Mouse (Mus musculus) midbrain, embryonic 12.5 days (tissue): ENCODE measurements around the gene Aacs. TPM values are rescaled to one million over a fixed set of nuclear protein-coding genes. Genes with fewer than 3 reads are reported as not detected.
"Not testable (repeated sequence)": the region's sequence is repeated elsewhere in the genome, so short reads cannot be mapped to it uniquely, and the experiment has no call there.

Source experiments
- ATAC-seq: fragments of 200-750 bp; cut with Nextera tagmentation; 2 replicates; pipeline ENCODE4 v1.8.0; 2017; ENCODE audit warnings: low read depth, moderate TSS enrichment, moderate library complexity; ENCODE audit not compliant: low FRiP score
- H3K27ac ChIP-seq: fragments of 300-500 bp; sonication (generic); replicated peaks from 2 replicates; pipeline ENCODE4 v1.5.1; 2016; ENCODE audit warnings: mild to moderate bottlenecking
- H3K27me3 ChIP-seq: fragments of 300-500 bp; sonication (generic); 2 replicates; pipeline ENCODE4 v1.6.1; 2016; ENCODE audit warnings: mild to moderate bottlenecking
- H3K36me3 ChIP-seq: fragments of 300-500 bp; sonication (generic); 2 replicates; pipeline ENCODE4 v1.6.1; 2016
- H3K4me1 ChIP-seq: fragments of 300-500 bp; sonication (generic); 2 replicates; pipeline ENCODE4 v1.6.1; 2016
- H3K4me2 ChIP-seq: fragments of 300-500 bp; sonication (generic); replicated peaks from 2 replicates; pipeline ENCODE4 v1.6.1; 2016; ENCODE audit warnings: mild to moderate bottlenecking, moderate library complexity
- H3K4me3 ChIP-seq: fragments of 300-500 bp; sonication (generic); 2 replicates; pipeline ENCODE4 v1.5.1; 2016; ENCODE audit warnings: mild to moderate bottlenecking
- H3K9ac ChIP-seq: fragments of 300-500 bp; sonication (generic); replicated peaks from 2 replicates; pipeline ENCODE4 v1.6.1; 2016; ENCODE audit warnings: mild to moderate bottlenecking, moderate library complexity
- H3K9me3 ChIP-seq: fragments of 300-500 bp; sonication (generic); 2 replicates; pipeline ENCODE4 v1.6.1; 2016; ENCODE audit warnings: mild to moderate bottlenecking
- WGBS: fragments of 180-500 bp; shearing (Covaris S2); methylation state at CpG from one replicate; pipeline ENCODE4 v1.1.7; 2016; 5-methylcytosine and 5-hydroxymethylcytosine counted together
- polyA plus RNA-seq: library from polyadenylated mRNA; unstranded; fragments of >200 nt; fragmentation: Nextera tagmentation; extraction: Ambion mirVana; gene quantifications from 2 replicates; pipeline ENCODE4 v1.2.1, GENCODE M21; 2016

The Aacs gene
- polyA plus RNA-seq, 1 experiment from 2014 or later: 62.7 TPM

DNA sequence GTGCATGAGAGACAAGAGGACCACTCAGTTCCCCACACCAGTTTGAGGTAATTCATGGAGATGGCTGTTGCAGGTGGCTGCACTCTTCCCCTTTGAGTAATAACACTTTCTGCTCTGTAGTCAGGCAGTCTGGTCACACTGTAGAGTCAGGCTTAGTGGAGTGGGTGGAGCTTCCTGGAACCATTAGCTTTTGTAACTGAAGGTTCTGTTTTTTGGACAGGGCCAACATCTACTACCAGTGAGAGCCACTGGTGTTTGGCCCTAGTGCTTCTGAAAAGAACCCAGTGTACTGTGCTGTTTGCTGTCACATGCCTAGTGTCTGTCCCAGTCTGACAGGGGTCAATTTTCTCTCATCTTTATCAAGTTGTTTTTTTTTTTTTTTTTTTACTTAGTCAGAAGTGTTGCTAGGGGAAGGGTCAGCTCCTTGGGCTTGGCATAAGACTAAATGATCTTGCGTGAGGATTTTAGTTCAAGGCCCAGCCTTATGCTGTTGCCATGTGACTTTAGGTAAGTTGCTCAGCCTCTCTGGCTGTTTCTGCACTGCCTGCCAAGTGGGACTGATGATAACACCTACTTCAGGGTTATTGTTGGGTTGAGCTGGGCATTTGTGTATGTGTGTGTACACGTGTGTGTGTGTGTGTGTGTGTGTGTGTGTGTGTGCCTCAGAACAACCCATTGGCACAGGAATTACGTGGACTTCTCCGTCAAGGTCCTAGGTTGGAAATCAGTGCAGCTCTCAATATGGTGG is 9.6 kb downstream of the Aacs start:
- peaks cover 43% of the 10 kb centered on the region for H3K36me3 ChIP-seq

DNA sequence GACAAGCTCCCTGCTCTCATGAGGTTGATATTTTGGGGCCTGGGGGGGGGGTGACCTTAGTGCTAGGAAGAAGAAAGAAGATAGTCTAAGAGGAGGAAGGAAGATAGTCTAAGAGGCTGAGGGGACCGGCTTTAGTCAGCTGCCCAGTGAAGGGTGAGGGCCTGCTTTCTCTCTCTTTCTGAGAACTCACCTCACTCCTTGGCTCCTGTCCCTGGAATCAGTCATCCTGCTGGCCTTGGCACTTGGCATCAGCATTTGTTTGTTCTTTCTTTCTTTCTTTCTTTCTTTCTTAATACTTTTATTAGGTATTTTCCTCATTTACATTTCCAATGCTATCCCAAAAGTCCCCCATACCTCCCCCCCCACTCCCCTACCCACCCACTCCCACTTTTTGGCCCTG is 10.5 kb downstream of the Aacs start:
- no peaks in the 10 kb centered on the region for H3K9me3 ChIP-seq
- no peak for ATAC-seq
- H3K27ac ChIP-seq: no peak overlapping the region
- WGBS: 100% methylated on average over 1 of the region's 1 CpGs
- H3K9ac ChIP-seq: no peak overlapping the region
- peaks cover 51% of the 10 kb centered on the region for H3K36me3 ChIP-seq
- H3K4me1 ChIP-seq: peaks cover 13% of the 10 kb centered on the region
- no peak overlapping the region for H3K4me3 ChIP-seq
- no peak overlapping the region for H3K4me2 ChIP-seq
- no peaks in the 10 kb centered on the region for H3K27me3 ChIP-seq

More for the DNA sequence above, 9.6 kb downstream of the Aacs start:
- no peaks in the 10 kb centered on the region for H3K9me3 ChIP-seq
- no peak overlapping the region for H3K4me3 ChIP-seq
- 90% methylated on average over 4 of the region's 4 CpGs for WGBS
- H3K4me2 ChIP-seq: no peak overlapping the region
- no peak overlapping the region for H3K27ac ChIP-seq
- peaks cover 19% of the 10 kb centered on the region for H3K4me1 ChIP-seq
- no peak for ATAC-seq
- H3K9ac ChIP-seq: no peak overlapping the region
- H3K27me3 ChIP-seq: no peaks in the 10 kb centered on the region

DNA sequence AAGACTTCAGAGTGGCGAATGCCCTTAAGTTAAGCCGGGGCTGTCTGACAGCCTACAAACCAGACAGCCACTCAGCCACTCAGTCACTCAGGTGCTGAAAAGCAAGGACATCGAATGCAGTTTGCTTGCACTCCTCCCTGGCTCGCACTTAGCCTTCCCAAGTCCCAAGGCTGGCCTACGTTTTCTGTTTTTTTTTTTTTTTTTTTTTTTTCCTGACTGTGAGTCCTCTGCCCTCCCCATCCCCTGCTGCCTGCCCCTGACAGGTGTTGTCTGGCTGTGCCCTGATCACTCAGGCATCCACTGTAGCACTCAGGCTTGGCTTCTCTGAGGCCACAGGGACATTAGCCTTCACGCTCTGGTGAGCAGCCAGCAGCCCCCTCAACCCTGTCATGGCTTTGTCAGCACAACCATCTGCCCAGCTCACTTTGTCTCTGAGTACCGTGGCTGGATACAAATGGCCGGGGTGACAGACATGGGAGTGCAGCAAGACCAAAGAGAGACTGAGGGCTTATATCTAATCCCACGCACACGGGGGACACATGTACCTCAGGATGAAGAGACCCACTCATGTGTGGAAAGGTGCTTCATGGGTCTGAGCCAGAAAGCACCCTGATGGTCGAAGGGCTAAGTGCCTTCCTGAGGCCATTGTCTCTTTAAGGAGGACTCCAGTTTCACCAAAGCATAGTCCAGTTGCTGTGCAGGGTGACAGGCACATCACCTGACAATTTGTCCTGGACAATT is 11.9 kb downstream of the Aacs start:
- H3K36me3 ChIP-seq: peaks cover 58% of the 10 kb centered on the region
- no peaks in the 10 kb centered on the region for H3K27me3 ChIP-seq
- H3K4me1 ChIP-seq: peaks cover 16% of the 10 kb centered on the region
- no peak overlapping the region for H3K4me2 ChIP-seq
- H3K9me3 ChIP-seq: no peaks in the 10 kb centered on the region
- peak; percentile 63; the same call in 1 of the 2 replicates for ATAC-seq
- no peak overlapping the region for H3K4me3 ChIP-seq
- WGBS: 46% methylated on average over 11 of the region's 11 CpGs
- peak overlapping the region; percentile 15; the same call in 1 of the 2 replicates for H3K9ac ChIP-seq
- peak overlapping the region; percentile 69 for H3K27ac ChIP-seq

DNA sequence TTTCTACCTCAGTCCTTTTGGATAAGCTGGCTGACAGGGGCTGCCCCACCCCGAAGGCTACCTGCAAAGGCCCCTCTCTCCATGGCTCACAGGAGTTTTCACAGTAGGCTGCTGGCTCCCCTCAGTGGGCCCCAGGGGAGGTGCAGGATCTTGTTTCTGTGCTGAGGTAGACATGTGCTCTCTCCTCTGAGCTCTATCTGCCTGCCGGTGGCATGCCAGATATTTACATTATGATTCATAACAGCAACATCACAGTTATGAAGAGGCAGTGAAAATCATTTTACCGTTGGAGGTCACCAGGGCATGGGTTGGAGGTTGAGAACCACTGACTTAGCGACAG is 12.5 kb downstream of the Aacs start:
- no peak for ATAC-seq
- peaks cover 58% of the 10 kb centered on the region for H3K36me3 ChIP-seq
- peak overlapping the region; percentile 69 for H3K27ac ChIP-seq
- peaks cover 16% of the 10 kb centered on the region for H3K4me1 ChIP-seq
- H3K9me3 ChIP-seq: no peaks in the 10 kb centered on the region
- WGBS: 75% methylated on average over 4 of the region's 4 CpGs
- no peak overlapping the region for H3K4me2 ChIP-seq
- no peak overlapping the region for H3K4me3 ChIP-seq
- no peaks in the 10 kb centered on the region for H3K27me3 ChIP-seq
- no peak overlapping the region; the same call in 1 of the 2 replicates for H3K9ac ChIP-seq

DNA sequence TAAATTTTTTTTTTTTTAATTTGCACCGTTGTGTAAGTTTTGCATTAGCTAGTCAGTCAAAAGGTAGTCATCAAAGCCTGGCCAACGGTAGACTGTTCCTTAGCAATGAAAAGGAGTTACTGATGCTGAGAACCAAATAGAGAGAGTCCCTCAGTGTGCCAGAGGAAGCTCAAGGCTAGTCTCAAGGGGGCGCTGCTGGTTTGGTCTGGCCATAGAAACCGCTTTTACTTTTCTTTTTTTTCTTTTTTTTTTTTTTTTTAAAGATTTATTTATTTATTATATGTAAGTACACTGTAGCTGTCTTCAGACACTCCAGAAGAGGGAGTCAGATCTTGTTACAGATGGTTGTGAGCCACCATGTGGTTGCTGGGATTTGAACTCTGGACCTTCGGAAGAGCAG is 13.3 kb downstream of the Aacs start:
- H3K4me2 ChIP-seq, ATAC-seq, H3K9me3 ChIP-seq, H3K9ac ChIP-seq, H3K27me3 ChIP-seq, H3K4me3 ChIP-seq, H3K27ac ChIP-seq: not testable (repeated sequence)
- peaks cover 16% of the 10 kb centered on the region for H3K4me1 ChIP-seq
- H3K36me3 ChIP-seq: peaks cover 54% of the 10 kb centered on the region
- WGBS: 90% methylated on average over 5 of the region's 5 CpGs

DNA sequence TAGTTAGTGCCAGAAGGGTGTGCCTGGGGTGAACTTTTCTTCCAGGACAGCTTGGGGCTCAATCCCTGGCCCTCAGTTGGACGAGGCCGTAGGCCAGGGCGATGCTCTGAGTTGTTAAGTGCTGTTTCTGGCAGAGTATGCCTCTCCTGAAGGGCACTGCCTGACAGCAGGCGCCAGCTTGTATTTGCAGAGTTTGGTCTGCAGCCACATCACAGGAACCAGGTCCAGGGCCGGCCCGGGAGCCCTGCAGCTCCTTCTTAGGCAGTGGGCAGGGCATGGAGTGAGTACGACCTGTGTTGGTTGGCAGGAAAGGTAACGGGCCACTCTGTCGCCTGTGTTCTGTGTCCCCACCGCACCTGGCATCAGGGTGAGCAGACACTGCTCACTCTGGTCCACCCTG is 15.5 kb downstream of the Aacs start:
- ATAC-seq: no peak
- no peak overlapping the region for H3K9ac ChIP-seq
- no peak overlapping the region; the same call in 1 of the 2 replicates for H3K27ac ChIP-seq
- H3K4me3 ChIP-seq: no peak overlapping the region
- H3K4me2 ChIP-seq: no peak overlapping the region
- H3K36me3 ChIP-seq: peaks cover 60% of the 10 kb centered on the region
- no peaks in the 10 kb centered on the region for H3K27me3 ChIP-seq
- 91% methylated on average over 10 of the region's 10 CpGs for WGBS
- no peaks in the 10 kb centered on the region for H3K9me3 ChIP-seq
- H3K4me1 ChIP-seq: peaks cover 16% of the 10 kb centered on the region

DNA sequence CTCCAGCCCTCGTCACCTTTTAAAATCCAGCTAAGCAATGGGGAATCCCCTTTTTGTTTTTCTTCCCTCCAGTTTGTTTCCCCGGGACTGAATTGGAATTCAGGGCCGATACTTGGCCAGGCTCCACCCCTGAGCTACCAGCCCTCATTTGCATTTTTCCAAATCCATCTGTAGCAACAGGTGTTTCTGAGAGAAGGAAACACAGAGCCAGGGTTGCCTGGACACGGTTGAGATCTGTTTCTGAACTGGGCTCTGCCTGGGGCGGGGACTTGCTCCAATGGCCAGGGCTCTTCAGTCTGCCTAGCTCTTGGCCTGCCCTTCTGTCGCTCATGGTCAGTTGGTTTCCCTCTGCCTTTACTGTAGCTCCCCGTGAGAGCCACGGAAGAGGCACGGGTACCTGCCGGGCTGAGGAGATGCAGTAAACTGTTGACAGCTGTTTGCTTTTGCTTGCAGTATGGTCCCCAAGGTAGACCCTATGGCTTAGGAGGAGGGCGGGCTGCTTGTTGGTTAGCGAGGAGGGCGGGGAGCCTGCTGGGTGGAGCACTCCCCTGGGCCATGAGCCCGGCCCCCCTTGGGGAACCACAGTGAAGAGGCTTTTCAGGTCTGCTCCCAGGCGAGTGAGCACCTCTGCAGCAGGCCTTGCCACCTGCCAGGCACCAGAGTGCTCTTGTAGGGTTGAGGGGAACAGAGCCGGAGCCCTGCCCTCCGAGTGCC is 16.9 kb downstream of the Aacs start:
- Histone ChIP-seq H3K36me3 (peaks cover 58% of the 10 kb centered on the region), H3K9ac (no peak overlapping the region), H3K9me3 (no peaks in the 10 kb centered on the region), H3K27ac (no peak overlapping the region), H3K4me1 (peaks cover 11% of the 10 kb centered on the region; the same call in 1 of the 2 replicates), H3K27me3 (no peaks in the 10 kb centered on the region), H3K4me2 (no peak overlapping the region), H3K4me3 (no peak overlapping the region)
- no peak for ATAC-seq
- 56% methylated on average over 17 of the region's 17 CpGs for WGBS

DNA sequence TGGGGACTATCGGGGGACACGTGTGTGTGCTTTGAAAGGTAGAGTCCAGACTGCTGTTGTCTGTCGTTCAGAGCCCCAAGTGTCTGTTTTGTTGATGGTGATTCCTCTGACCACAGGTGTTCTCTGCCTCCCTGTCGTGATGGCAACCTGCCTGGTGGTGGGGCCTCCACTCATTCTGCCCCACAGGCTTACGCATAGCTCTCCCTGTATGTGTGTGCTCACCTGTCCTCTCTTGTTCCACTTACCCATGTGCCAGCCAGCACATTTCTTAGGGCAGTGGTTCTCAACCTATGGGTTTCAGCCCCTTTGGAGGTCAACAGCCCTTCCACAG is 17.4 kb downstream of the Aacs start:
- H3K27ac ChIP-seq: no peak overlapping the region
- H3K9me3 ChIP-seq: no peaks in the 10 kb centered on the region
- no peak for ATAC-seq
- no peak overlapping the region for H3K4me3 ChIP-seq
- H3K4me1 ChIP-seq: peaks cover 6% of the 10 kb centered on the region; the same call in 1 of the 2 replicates
- H3K4me2 ChIP-seq: no peak overlapping the region
- H3K27me3 ChIP-seq: no peaks in the 10 kb centered on the region
- H3K36me3 ChIP-seq: peaks cover 58% of the 10 kb centered on the region
- WGBS: 60% methylated on average over 5 of the region's 5 CpGs
- H3K9ac ChIP-seq: no peak overlapping the region

DNA sequence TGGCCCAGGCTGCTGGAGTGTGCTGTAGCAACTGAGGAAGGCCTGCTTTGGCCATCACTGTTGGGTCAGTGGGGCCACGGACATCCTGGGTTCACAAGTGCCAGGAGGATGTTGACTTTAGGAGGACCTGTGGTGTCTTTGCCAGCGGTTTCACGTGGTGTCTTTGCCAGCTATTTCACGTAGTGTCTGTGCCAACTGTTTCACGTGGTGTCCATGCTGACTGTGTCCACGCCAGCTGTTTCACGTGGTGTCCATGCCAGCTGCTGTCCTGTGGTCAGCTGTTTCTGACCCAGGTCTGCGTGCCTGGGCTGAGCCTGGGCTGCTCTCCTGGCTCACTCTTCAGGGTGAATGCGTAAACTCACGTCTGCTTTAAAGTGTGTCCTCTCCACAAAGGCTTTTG is 20.0 kb downstream of the Aacs start:
- ATAC-seq: no peak
- WGBS: 94% methylated on average over 10 of the region's 10 CpGs
- no peak overlapping the region for H3K27ac ChIP-seq
- no peak overlapping the region for H3K9ac ChIP-seq
- 0 out of 2 replicates have a peak, but pooled peaks cover 4% of the 10 kb centered on the region for H3K4me1 ChIP-seq
- H3K27me3 ChIP-seq: no peaks in the 10 kb centered on the region
- H3K9me3 ChIP-seq: no peaks in the 10 kb centered on the region
- H3K4me2 ChIP-seq: no peak overlapping the region
- peaks cover 47% of the 10 kb centered on the region for H3K36me3 ChIP-seq
- no peak overlapping the region for H3K4me3 ChIP-seq

DNA sequence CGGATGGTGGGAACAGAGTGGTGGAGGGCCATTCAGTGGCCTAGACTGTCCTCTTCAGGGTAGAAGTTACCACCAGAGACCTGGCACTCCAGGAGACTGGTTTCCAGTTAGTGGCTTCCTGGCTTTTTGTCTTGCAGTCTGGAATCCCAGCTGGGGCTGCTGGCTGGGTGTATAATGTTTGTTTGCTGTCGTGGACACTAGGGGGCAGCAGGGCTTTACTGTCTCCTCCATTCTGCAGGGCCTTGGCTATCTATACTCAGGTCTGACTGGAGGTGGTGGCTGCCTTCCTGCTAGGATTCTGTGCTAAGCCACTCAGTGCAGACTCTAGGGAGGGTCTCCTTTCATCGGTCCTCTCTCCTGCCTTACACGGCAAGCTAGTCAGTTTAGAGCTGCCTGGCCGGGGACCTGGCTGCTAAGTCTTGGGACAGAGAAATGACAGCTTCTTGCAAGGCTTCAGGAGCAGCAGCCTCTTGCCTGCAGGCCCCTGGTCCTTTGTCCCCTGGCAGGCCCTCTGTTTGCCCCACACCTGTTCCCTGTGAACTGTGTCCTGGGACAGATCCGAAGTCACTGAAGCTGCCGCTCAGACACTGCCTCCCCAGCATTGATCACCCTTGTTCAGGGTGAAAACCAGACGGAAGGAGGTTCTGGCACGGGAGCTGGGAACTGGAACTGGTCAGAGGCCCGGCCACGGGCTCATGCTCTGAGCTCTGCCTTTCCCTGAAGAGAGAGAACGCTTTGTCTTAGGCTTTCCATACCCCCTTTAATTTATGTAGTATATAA is 22.4 kb downstream of the Aacs start:
- Histone ChIP-seq H3K4me3 (no peak overlapping the region), H3K4me1 (no peaks in the 10 kb centered on the region), H3K9ac (no peak overlapping the region), H3K27ac (0 out of 2 replicates have a peak overlapping the region, but pooled peaks have one; percentile 10), H3K9me3 (no peaks in the 10 kb centered on the region), H3K27me3 (no peaks in the 10 kb centered on the region), H3K4me2 (no peak overlapping the region), H3K36me3 (peaks cover 34% of the 10 kb centered on the region)
- no peak for ATAC-seq
- WGBS: 69% methylated on average over 12 of the region's 12 CpGs

DNA sequence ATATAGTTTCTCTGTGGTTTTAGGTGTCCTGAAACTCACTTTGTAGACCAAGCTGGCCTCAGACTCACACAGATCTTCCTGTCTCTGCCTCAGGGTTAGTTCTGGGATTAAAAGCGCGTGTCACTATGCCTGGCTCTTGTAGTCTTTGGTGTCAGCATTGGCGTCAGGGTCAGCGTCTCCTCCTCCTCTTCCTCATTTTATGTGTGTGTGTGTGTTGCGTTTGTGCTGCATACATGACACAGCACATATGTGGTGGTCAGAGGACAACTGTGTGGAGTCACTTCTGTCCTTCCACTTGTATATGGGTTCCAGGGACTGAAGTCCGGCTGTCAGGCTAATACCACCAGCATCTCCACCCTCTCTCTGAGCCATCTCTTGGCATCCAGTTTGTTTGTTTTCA is 25.9 kb downstream of the Aacs start:
- Histone ChIP-seq H3K4me1 (no peaks in the 10 kb centered on the region), H3K27me3 (no peaks in the 10 kb centered on the region), H3K4me2 (no peak overlapping the region), H3K4me3 (no peak overlapping the region), H3K9me3 (no peaks in the 10 kb centered on the region), H3K36me3 (peaks cover 37% of the 10 kb centered on the region), H3K9ac (no peak overlapping the region), H3K27ac (no peak overlapping the region)
- no peak for ATAC-seq
- WGBS: 91% methylated on average over 6 of the region's 6 CpGs
